Mouse (Mus musculus) embryonic facial prominence, embryonic 15.5 days (tissue): ENCODE results near the gene Dync2li1. TPM values are rescaled to one million over a fixed set of nuclear protein-coding genes. Genes with fewer than 3 reads are reported as not detected.

Experiments used
- ATAC-seq: fragments of 200-750 bp; cut with Nextera tagmentation; 2 replicates; pipeline ENCODE4 v1.8.0; 2017; ENCODE audit warnings: low read depth, moderate TSS enrichment; ENCODE audit not compliant: insufficient number of reproducible peaks, low FRiP score, low TSS enrichment
- H3K27ac ChIP-seq: fragments of 300-500 bp; sonication (generic); replicated peaks from 2 replicates; pipeline ENCODE4 v1.5.1; 2015; ENCODE audit warnings: mild to moderate bottlenecking, inconsistent platforms
- H3K27me3 ChIP-seq: fragments of 300-500 bp; sonication (generic); 2 replicates; pipeline ENCODE4 v1.6.1; 2015; ENCODE audit warnings: inconsistent platforms
- H3K36me3 ChIP-seq: fragments of 300-500 bp; sonication (generic); 2 replicates; pipeline ENCODE4 v1.6.1; 2015; ENCODE audit warnings: mild to moderate bottlenecking, inconsistent platforms
- H3K4me1 ChIP-seq: fragments of 300-500 bp; sonication (generic); 2 replicates; pipeline ENCODE4 v1.6.1; 2015; ENCODE audit warnings: inconsistent platforms
- H3K4me2 ChIP-seq: fragments of 300-500 bp; sonication (generic); replicated peaks from 2 replicates; pipeline ENCODE4 v1.6.1; 2015; ENCODE audit warnings: mild to moderate bottlenecking, inconsistent platforms
- H3K4me3 ChIP-seq: fragments of 300-500 bp; sonication (generic); replicated peaks from 2 replicates; pipeline ENCODE4 v1.5.1; 2015; ENCODE audit warnings: mild to moderate bottlenecking, inconsistent platforms
- H3K9ac ChIP-seq: fragments of 300-500 bp; sonication (generic); 2 replicates; pipeline ENCODE4 v1.6.1; 2015; ENCODE audit warnings: inconsistent platforms
- H3K9me3 ChIP-seq: fragments of 300-500 bp; sonication (generic); replicated peaks from 2 replicates; pipeline ENCODE4 v1.6.1; 2016; ENCODE audit warnings: inconsistent platforms
- whole genome bisulfite sequencing: fragments of 180-500 bp; shearing (Covaris S2); methylation state at CpG from one replicate; pipeline ENCODE4 v1.1.7; 2015; 5-methylcytosine and 5-hydroxymethylcytosine counted together
- polyA plus RNA-seq: library from polyadenylated mRNA; unstranded; fragments of >200 nt; fragmentation: Nextera tagmentation; extraction: Ambion mirVana; gene quantifications from 2 replicates; pipeline ENCODE4 v1.2.1, GENCODE M21; 2015

The Dync2li1 gene
- polyA plus RNA-seq, 1 experiment from 2014 or later: 39.7 TPM

DNA sequence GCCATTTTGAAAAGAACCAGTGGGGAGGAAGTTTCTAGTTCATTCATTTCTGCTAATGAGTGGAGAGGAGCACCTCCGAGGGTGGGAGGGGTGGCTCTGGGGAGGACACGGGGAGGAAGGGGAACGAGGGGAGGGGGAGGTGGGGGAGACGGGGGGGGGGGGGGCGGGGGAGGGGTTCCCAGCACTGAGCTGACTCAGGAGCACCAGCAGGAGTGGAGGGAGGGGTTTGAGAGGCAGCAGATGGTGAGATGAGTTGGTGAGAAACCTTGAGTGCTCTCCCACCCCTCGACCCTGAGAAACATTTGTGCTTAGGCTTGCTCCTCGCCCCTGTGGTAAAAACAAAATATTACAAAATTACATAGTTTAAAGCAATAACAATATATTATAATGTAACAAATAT is 19.6 kb downstream of the Dync2li1 start:
- ATAC-seq: no peak
- no peak overlapping the region for H3K4me3 ChIP-seq
- no peak overlapping the region for H3K27ac ChIP-seq
- no peaks in the 10 kb centered on the region for H3K27me3 ChIP-seq
- H3K9me3 ChIP-seq: no peaks in the 10 kb centered on the region
- 0 out of 2 replicates have a peak, but pooled peaks cover 8% of the 10 kb centered on the region for H3K4me1 ChIP-seq
- H3K36me3 ChIP-seq: peaks cover 8% of the 10 kb centered on the region; the same call in 1 of the 2 replicates
- H3K4me2 ChIP-seq: no peak overlapping the region
- 19% methylated on average over 4 of the region's 7 CpGs for WGBS
- H3K9ac ChIP-seq: no peak overlapping the region

DNA sequence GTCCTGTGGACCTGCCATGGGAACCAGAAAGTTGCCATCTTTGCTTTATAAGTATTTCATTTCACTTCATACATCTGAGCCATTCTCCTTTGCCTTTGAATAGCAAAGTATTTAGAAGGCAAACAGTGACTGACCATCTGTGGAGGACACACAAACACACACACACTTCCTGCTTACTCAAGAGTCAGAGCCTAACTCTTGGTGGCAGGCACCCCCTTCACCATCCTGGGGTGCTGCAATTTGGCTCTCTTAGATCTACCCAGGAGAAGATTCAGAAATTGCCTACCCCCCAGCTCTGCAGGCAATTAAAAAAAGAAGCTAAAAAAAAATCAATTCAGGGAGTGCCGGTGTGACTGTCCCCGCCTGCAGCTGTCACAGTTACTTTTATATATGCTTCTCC is 20.2 kb downstream of the Dync2li1 start:
- Histone ChIP-seq H3K36me3 (peaks cover 8% of the 10 kb centered on the region; the same call in 1 of the 2 replicates), H3K9ac (no peak overlapping the region), H3K4me3 (no peak overlapping the region), H3K27ac (no peak overlapping the region), H3K4me2 (no peak overlapping the region), H3K27me3 (no peaks in the 10 kb centered on the region), H3K9me3 (no peaks in the 10 kb centered on the region), H3K4me1 (0 out of 2 replicates have a peak, but pooled peaks cover 8% of the 10 kb centered on the region)
- WGBS: 54% methylated on average over 2 of the region's 2 CpGs
- no peak for ATAC-seq

DNA sequence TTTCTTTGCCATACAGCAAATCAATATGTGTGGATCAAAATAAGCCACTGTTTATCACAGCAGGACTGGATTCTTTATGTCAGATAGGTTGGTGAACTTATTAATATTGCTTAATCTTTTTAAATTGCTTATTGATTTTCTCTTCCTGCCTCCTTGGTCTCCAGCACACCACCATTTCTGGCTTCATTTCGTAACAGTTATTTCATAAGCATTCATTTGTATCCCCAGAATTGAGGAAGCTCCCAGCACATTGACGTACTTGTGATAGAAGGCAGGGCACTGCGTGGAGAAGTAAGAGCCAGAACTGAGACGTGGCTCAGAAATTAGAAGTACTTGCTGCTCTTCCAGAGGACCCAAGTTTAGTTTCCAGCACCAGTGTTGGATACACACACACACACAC is 21.3 kb downstream of the Dync2li1 start:
- Histone ChIP-seq H3K4me2 (no peak overlapping the region), H3K9ac (no peak overlapping the region), H3K9me3 (no peaks in the 10 kb centered on the region), H3K4me1 (0 out of 2 replicates have a peak, but pooled peaks cover 8% of the 10 kb centered on the region), H3K27me3 (no peaks in the 10 kb centered on the region), H3K4me3 (no peak overlapping the region), H3K27ac (no peak overlapping the region), H3K36me3 (peaks cover 8% of the 10 kb centered on the region; the same call in 1 of the 2 replicates)
- WGBS: 87% methylated on average over 4 of the region's 4 CpGs
- ATAC-seq: no peak

DNA sequence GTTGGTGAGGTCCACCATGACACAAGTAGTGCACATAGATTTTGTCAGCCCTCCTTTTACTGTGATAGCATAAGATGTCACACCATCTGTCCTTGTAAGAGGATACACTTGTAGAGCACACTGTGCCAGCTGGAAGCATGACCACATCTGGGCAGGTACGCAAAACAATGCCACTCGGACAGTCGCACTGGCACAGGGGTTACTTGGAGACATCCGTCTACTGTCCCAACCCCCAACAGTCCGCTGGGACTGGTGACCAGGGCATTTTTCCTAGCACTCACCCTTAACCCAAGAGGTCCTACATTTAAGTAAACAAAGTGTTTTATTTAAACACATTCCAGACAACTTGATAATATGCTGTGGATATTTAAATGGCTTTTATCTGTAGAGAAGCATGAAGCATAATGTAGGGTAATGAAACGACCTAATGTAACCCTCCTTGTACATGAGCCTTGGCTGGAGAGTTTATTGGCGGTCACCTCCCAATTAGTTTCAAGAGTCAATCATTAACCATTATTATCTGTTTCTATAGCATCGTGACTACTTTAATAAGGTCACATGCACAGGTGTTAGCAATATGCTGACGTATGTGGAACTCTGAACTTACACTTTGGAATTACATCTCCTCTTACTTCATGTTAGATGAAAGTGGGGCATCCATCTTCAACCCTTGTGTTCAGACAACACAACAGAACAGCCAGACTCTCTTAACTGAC is 24.2 kb downstream of the Dync2li1 start:
- no peak for ATAC-seq
- Histone ChIP-seq H3K9me3 (no peaks in the 10 kb centered on the region), H3K4me1 (0 out of 2 replicates have a peak, but pooled peaks cover 8% of the 10 kb centered on the region), H3K27ac (no peak overlapping the region), H3K27me3 (no peaks in the 10 kb centered on the region), H3K4me2 (no peak overlapping the region), H3K36me3 (peaks cover 12% of the 10 kb centered on the region; the same call in 1 of the 2 replicates), H3K4me3 (no peak overlapping the region), H3K9ac (no peak overlapping the region)
- WGBS: 88% methylated on average over 9 of the region's 9 CpGs

DNA sequence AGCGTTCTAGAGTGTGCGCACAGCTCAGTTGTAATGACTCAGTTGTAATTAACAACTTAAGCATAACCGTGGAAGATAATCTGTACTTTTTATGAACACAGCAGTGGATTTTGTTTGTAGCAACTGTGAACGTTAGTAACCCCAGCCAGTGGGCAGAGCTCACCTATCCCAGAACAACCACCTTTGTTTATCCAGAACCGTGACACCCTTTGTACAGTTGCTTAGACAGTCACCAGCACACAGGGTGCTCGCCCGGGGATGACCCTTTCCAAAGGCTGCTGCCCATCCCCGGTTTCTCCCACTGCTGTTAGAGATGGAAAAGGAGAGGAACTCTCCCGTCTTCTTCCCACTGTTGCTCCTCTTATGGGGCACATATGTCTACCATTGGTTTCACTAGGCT is 27.2 kb downstream of the Dync2li1 start:
- Histone ChIP-seq H3K4me2 (no peak overlapping the region), H3K9me3 (no peaks in the 10 kb centered on the region), H3K4me3 (no peak overlapping the region), H3K4me1 (peaks cover 5% of the 10 kb centered on the region; the same call in 1 of the 2 replicates), H3K27me3 (no peaks in the 10 kb centered on the region), H3K36me3 (peaks cover 12% of the 10 kb centered on the region; the same call in 1 of the 2 replicates), H3K27ac (no peak overlapping the region), H3K9ac (no peak overlapping the region)
- WGBS: 90% methylated on average over 9 of the region's 9 CpGs
- no peak for ATAC-seq

DNA sequence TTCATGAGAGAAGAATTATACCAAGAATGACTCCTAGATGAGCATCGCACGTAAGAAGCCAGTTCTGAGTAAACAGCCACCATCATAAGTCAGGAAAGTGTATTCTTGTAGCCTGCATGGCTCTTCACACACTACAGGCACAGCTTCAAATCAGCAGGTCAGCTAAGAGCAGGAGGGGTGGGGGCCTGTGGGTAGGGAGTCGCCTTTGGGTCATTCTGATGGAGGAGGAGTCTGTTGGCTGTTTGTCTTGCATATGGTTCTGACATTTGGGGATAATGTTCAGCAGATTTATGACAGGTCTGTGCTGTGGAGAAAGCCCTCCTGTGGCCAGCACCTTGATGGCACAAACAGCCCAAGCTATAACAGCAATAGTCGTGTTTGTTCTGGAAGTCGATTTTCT is 29.9 kb downstream of the Dync2li1 start:
- Histone ChIP-seq H3K4me1 (peaks cover 5% of the 10 kb centered on the region; the same call in 1 of the 2 replicates), H3K27me3 (no peaks in the 10 kb centered on the region), H3K36me3 (peaks cover 3% of the 10 kb centered on the region; the same call in 1 of the 2 replicates), H3K4me2 (no peak overlapping the region), H3K9ac (no peak overlapping the region), H3K9me3 (no peaks in the 10 kb centered on the region), H3K27ac (no peak overlapping the region), H3K4me3 (no peak overlapping the region)
- ATAC-seq: no peak
- WGBS: 67% methylated on average over 5 of the region's 5 CpGs

DNA sequence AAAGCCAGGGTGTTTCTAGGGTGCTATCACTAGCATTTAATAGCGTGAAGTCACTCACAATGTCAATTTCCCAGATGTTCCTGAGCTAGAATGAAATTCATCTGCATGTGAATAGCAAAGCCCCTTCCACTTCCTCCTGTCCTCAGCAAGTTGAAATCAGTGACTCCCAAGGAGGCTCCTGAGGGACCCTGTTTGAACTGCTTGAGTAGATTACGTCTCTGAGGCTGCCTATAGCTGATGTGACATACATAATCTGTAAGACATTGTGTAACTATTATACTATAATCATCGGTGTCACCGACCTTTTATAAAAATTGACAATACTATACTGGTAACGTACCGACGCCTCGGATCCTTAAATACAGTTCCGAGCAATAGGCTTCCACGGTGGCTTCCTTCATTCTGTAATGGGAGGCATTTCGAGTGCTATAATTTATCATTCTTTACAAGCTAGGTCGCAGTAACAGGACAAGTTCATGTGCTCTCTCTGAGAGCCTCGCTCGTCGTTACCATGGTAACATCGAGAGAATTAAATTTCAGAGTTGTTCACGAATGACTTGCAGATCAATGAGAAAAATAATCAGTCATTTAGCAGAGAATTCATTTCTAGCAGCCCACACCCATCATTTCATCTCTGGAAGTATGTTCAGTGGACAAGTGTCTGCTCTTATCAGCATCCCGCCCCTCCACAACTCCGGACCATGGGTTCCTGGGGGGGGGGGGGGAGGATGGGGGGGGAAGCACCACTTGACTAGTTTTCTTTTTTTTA is 30.5 kb downstream of the Dync2li1 start:
- H3K4me3 ChIP-seq: no peak overlapping the region
- H3K4me1 ChIP-seq: peaks cover 5% of the 10 kb centered on the region; the same call in 1 of the 2 replicates
- 71% methylated on average over 18 of the region's 19 CpGs for WGBS
- no peaks in the 10 kb centered on the region for H3K9me3 ChIP-seq
- H3K36me3 ChIP-seq: peaks cover 3% of the 10 kb centered on the region; the same call in 1 of the 2 replicates
- H3K27me3 ChIP-seq: no peaks in the 10 kb centered on the region
- no peak for ATAC-seq
- no peak overlapping the region for H3K9ac ChIP-seq
- H3K27ac ChIP-seq: no peak overlapping the region
- no peak overlapping the region for H3K4me2 ChIP-seq

DNA sequence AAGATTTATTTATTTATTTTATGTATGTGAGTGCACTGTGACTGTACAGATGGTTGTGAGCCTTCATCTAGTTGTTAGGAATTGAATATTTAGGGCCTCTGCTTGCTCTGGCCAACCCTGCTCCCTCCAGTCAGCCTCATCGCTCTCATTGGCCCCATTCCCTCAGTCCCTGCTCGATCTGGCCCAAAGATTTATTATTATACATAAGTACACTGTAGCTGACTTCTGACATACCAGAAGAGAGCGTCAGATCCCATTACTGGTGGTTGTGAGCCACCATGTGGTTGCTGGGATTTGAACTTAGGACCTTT is 31.1 kb downstream of the Dync2li1 start:
- Histone ChIP-seq H3K4me1 (peaks cover 5% of the 10 kb centered on the region; the same call in 1 of the 2 replicates), H3K4me3 (no peak overlapping the region), H3K9me3 (no peaks in the 10 kb centered on the region), H3K27ac (no peak overlapping the region), H3K4me2 (no peak overlapping the region), H3K36me3 (peaks cover 3% of the 10 kb centered on the region; the same call in 1 of the 2 replicates), H3K9ac (no peak overlapping the region), H3K27me3 (no peaks in the 10 kb centered on the region)
- WGBS: 51% methylated on average over 3 of the region's 3 CpGs
- no peak for ATAC-seq

DNA sequence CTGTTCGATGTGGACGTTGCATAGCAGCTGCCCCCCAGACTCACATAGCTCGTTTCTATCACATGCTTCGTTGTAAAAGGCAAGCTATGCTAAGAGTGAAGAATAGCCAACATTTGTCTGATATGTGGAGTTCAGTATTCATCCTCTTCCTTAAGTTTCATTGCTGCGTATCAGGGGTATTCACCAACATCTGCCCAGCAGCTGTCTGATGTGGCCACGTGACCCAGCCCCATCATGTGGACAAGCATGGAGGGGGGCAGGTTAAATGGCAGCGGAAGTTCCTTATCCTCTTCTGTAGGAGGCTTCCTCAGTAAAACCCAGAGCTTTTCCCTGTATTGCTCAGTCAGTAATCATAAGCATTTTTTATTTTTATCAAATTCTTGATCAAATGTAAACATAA is 31.5 kb downstream of the Dync2li1 start:
- no peaks in the 10 kb centered on the region for H3K9me3 ChIP-seq
- H3K27ac ChIP-seq: no peak overlapping the region
- H3K36me3 ChIP-seq: peaks cover 3% of the 10 kb centered on the region; the same call in 1 of the 2 replicates
- H3K9ac ChIP-seq: no peak overlapping the region
- no peak overlapping the region for H3K4me2 ChIP-seq
- H3K4me3 ChIP-seq: no peak overlapping the region
- H3K27me3 ChIP-seq: no peaks in the 10 kb centered on the region
- WGBS: 42% methylated on average over 7 of the region's 7 CpGs
- no peak for ATAC-seq
- H3K4me1 ChIP-seq: peaks cover 5% of the 10 kb centered on the region; the same call in 1 of the 2 replicates

DNA sequence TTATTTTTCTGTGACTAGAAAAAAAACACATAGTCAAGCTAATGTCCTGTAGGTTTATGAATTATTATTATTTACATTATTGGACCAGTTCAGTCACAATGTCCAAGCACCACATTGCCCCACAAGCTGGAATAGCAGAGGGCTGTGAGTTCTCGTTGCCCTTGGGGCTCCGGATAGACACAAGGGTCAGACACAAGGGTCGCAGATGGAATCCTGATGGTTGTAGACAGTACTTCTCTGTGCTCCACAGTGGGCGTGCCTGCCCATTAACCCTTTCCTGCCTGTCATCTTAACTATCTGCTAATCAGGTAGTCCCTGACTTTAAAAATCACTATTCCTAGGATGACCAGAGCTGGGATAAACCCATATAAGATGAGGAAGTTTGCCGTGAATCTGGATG is 31.9 kb downstream of the Dync2li1 start:
- Histone ChIP-seq H3K36me3 (peaks cover 3% of the 10 kb centered on the region; the same call in 1 of the 2 replicates), H3K4me3 (no peak overlapping the region), H3K27ac (no peak overlapping the region), H3K9ac (no peak overlapping the region), H3K9me3 (no peaks in the 10 kb centered on the region), H3K4me2 (no peak overlapping the region), H3K4me1 (peaks cover 5% of the 10 kb centered on the region; the same call in 1 of the 2 replicates), H3K27me3 (no peaks in the 10 kb centered on the region)
- 33% methylated on average over 5 of the region's 5 CpGs for WGBS
- no peak for ATAC-seq

DNA sequence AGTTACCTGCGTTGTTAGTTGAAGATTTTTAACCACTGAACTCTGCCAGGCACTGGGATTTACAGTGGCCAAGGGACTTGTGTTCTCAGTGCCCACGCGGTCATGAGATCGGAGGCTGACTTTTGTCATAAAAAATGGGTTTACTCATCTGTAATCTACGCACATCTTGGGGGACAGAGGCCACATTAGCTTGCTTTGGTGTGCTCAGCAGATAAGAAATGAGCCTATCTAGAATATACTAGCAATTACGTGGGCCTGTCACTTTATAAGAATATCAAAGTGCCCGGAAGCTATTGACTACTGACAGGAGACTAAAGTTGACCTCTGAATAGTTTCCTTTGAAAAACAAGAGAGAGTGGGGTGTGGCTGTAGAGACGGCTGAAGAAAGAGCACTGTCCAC is 32.7 kb downstream of the Dync2li1 start:
- H3K27ac ChIP-seq: no peak overlapping the region
- ATAC-seq: no peak
- no peak overlapping the region for H3K4me3 ChIP-seq
- peaks cover 3% of the 10 kb centered on the region; the same call in 1 of the 2 replicates for H3K36me3 ChIP-seq
- H3K9ac ChIP-seq: no peak overlapping the region
- no peaks in the 10 kb centered on the region for H3K27me3 ChIP-seq
- no peak overlapping the region for H3K4me2 ChIP-seq
- 78% methylated on average over 8 of the region's 8 CpGs for WGBS
- H3K4me1 ChIP-seq: peaks cover 5% of the 10 kb centered on the region; the same call in 1 of the 2 replicates
- H3K9me3 ChIP-seq: no peaks in the 10 kb centered on the region
